Mouse (Mus musculus) monocyte, adult 5-6 weeks (primary cell): ENCODE measurements around the gene Dido1. TPM values are rescaled to one million over a fixed set of nuclear protein-coding genes. Genes with fewer than 3 reads are reported as not detected.

Experiments used
- ATAC-seq: fragments of 153-309, 156-312 bp; replicated peaks from 2 replicates; pipeline ENCODE4 v1.8.0; 2017; ENCODE audit warnings: mild to moderate bottlenecking; ENCODE audit not compliant: low TSS enrichment, insufficient number of reproducible peaks, severe bottlenecking, poor library complexity, low FRiP score
- total RNA-seq: library from RNA; stranded (forward); fragments of 200-1000, 200-491, 200-594 nt; gene quantifications from 3 replicates; pipeline ENCODE4 v1.2.3, GENCODE M21; 2017

Gene Dido1
- total RNA-seq, 1 experiment from 2014 or later: 65.1 TPM

- ATAC-seq: peak; percentile 20; the same call in 1 of the 2 replicates
These were observed 8.6 kb downstream of the Dido1 start for GRCm38 (mm10) chr2:180701053-180701766.

- no peak for ATAC-seq
These were observed 9.3 kb downstream of the Dido1 start for GRCm38 (mm10) chr2:180700457-180700856.

- ATAC-seq: peak; percentile 91
These were observed 14.6 kb downstream of the Dido1 start for GRCm38 (mm10) chr2:180695176-180695575.

- ATAC-seq: no peak
These were observed 17.2 kb downstream of the Dido1 start for GRCm38 (mm10) chr2:180692630-180693029.

- no peak for ATAC-seq
These were observed 20.0 kb downstream of the Dido1 start for GRCm38 (mm10) chr2:180689841-180690240.

- no peak for ATAC-seq
These were observed 25.8 kb downstream of the Dido1 start for GRCm38 (mm10) chr2:180684031-180684430.

GRCm38 (mm10) chr2:180683524-180683923, 26.3 kb downstream of the Dido1 start:
- no peak for ATAC-seq

GRCm38 (mm10) chr2:180681225-180681624, 28.6 kb downstream of the Dido1 start:
- ATAC-seq: no peak

- peak; percentile 87 for ATAC-seq
These were observed 31.1 kb downstream of the Dido1 start for GRCm38 (mm10) chr2:180678609-180679140.

- no peak for ATAC-seq
These were observed 33.1 kb downstream of the Dido1 start for GRCm38 (mm10) chr2:180676706-180677105.

GRCm38 (mm10) chr2:180662008-180662407, 47.8 kb downstream of the Dido1 start:
- ATAC-seq: no peak

GRCm38 (mm10) chr2:180660521-180660920, 49.3 kb downstream of the Dido1 start:
- no peak for ATAC-seq

- ATAC-seq: no peak
These were observed 50.2 kb downstream of the Dido1 start for GRCm38 (mm10) chr2:180659353-180660150.

GRCm38 (mm10) chr2:180658381-180658780, 51.4 kb downstream of the Dido1 start:
- ATAC-seq: no peak

- peak; percentile 84 for ATAC-seq
These were observed 52.3 kb downstream of the Dido1 start for GRCm38 (mm10) chr2:180657394-180658013.

GRCm38 (mm10) chr2:180655150-180655549, 54.6 kb downstream of the Dido1 start:
- ATAC-seq: no peak

- no peak for ATAC-seq
These were observed 55.1 kb downstream of the Dido1 start for GRCm38 (mm10) chr2:180654666-180655065.

GRCm38 (mm10) chr2:180646841-180647240, 63.0 kb downstream of the Dido1 start:
- no peak for ATAC-seq

- no peak for ATAC-seq
These were observed 66.2 kb downstream of the Dido1 start for GRCm38 (mm10) chr2:180643626-180644025.
